Mouse (Mus musculus): ENCODE data around the gene Tubgcp6. TPM values are rescaled to one million over a fixed set of nuclear protein-coding genes. Genes with fewer than 3 reads are reported as not detected.

Gene Tubgcp6
- polyA plus RNA-seq, 1 experiment from 2014 or later: 18.5 TPM

DNA sequence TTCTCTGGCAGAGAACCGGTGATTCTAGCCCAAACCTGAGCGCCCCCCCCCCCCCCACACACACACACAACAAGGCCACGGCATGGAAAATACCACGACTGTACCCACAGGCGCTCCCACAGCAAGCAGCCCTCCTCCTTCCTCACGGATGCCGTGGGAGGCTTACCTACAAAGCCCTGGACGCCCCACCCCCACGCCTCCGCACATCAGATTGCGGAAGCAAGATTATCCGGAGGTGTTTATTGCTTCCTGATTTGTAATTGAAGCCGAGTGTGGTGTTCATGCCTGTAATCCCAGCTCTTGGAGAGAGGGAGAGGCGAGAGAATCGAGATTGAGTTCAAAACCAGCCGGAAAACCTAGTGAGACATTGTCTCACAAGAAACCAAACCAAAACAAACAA, 24.1 kb upstream of the Tubgcp6 start:
- Histone ChIP-seq H3K27ac (ENCODE audit: low read length) (peak overlapping the region; percentile 77), H3K9ac (ENCODE audit: low read depth, low read length) (peak overlapping the region; percentile 71), H3K4me2 (ENCODE audit: low read length) (peak overlapping the region; percentile 84), H3K27me3 (ENCODE audit: control insufficient read depth, insufficient read depth, low read depth, low read length) (no peaks in the 10 kb centered on the region), H3K9me3 (replicated peaks; ENCODE audit: control insufficient read depth, low read length, poor library complexity, severe bottlenecking) (no peaks in the 10 kb centered on the region), H3K4me1 (ENCODE audit: control insufficient read depth, insufficient read depth, low read length) (peaks cover 37% of the 10 kb centered on the region), H3K36me3 (ENCODE audit: control insufficient read depth, insufficient read depth, low read length) (no peaks in the 10 kb centered on the region; the same call in 1 of the 2 replicates), H3K4me3 (ENCODE audit: low read depth, low read length) (peak overlapping the region; percentile 83)
- 6% methylated on average over 14 of the region's 16 CpGs for WGBS
- peak; percentile 32; the same call in 1 of the 2 replicates for ATAC-seq

GRCm38 (mm10) chr15:89146537-89146936, 23.6 kb upstream of the Tubgcp6 start:
- WGBS: 2% methylated on average over 27 of the region's 27 CpGs
- Histone ChIP-seq H3K27me3 (ENCODE audit: control insufficient read depth, insufficient read depth, low read depth, low read length) (no peaks in the 10 kb centered on the region), H3K4me3 (ENCODE audit: low read depth, low read length) (peak overlapping the region; percentile 83), H3K9ac (ENCODE audit: low read depth, low read length) (peak overlapping the region; percentile 71), H3K36me3 (ENCODE audit: control insufficient read depth, insufficient read depth, low read length) (no peaks in the 10 kb centered on the region; the same call in 1 of the 2 replicates), H3K9me3 (replicated peaks; ENCODE audit: control insufficient read depth, low read length, poor library complexity, severe bottlenecking) (no peaks in the 10 kb centered on the region), H3K27ac (ENCODE audit: low read length) (peak overlapping the region; percentile 77), H3K4me2 (ENCODE audit: low read length) (peak overlapping the region; percentile 84), H3K4me1 (ENCODE audit: control insufficient read depth, insufficient read depth, low read length) (peaks cover 36% of the 10 kb centered on the region)
- ATAC-seq: peak; percentile 44

- Histone ChIP-seq H3K27me3 (ENCODE audit: control insufficient read depth, insufficient read depth, low read depth, low read length) (no peaks in the 10 kb centered on the region), H3K4me3 (ENCODE audit: low read depth, low read length) (peak overlapping the region; percentile 83), H3K4me2 (ENCODE audit: low read length) (peak overlapping the region; percentile 84), H3K27ac (ENCODE audit: low read length) (peak overlapping the region; percentile 77), H3K9me3 (replicated peaks; ENCODE audit: control insufficient read depth, low read length, poor library complexity, severe bottlenecking) (no peaks in the 10 kb centered on the region), H3K9ac (ENCODE audit: low read depth, low read length) (peak overlapping the region; percentile 71; the same call in 1 of the 2 replicates), H3K4me1 (ENCODE audit: control insufficient read depth, insufficient read depth, low read length) (peaks cover 39% of the 10 kb centered on the region), H3K36me3 (ENCODE audit: control insufficient read depth, insufficient read depth, low read length) (no peaks in the 10 kb centered on the region; the same call in 1 of the 2 replicates)
- ATAC-seq: peak; percentile 19; the same call in 1 of the 2 replicates
- 77% methylated on average over 24 of the region's 24 CpGs for WGBS
These were observed 23.0 kb upstream of the Tubgcp6 start for GRCm38 (mm10) chr15:89145813-89146350.

DNA sequence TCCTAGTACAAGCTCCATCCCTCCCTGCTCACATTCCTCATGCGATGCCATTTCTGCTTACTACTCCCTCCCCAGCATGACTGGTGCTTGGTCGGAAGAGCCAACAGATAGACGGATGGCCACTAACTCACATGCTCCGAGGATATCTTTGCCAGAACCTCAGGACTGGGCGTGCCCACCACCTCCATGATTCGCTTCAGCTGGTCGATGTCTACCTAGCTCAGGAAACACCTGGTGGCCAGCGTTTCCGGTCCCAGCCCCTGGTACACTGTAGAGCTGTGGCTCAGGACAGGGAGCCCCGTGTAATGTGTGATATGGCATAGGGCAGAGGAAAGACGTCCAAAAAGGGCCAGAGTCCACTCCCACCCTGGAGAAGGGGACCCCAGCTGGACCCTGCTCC, 22.1 kb upstream of the Tubgcp6 start:
- no peak for ATAC-seq

DNA sequence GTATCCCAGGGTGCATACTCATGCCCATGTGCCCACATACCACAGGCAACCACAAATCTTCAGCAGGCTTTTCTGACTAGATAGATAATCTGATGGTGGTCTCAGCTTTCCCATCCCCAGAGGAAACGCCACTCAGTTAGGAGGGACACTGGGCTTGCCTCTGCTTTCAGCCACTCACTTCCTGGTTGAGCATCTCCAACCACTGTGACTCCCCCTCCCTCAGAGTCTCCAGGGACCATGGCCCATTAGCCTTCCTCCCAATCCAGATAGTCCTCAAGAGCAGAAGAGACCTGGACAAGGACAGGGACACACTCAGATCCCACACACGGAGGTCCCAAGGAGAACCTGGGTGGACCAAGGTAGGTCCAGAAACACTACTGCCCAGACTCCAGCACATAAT, 20.2 kb upstream of the Tubgcp6 start:
- Histone ChIP-seq H3K27ac (ENCODE audit: low read length) (no peak overlapping the region), H3K27me3 (ENCODE audit: control insufficient read depth, insufficient read depth, low read depth, low read length) (peaks cover 8% of the 10 kb centered on the region), H3K9me3 (replicated peaks; ENCODE audit: control insufficient read depth, low read length, poor library complexity, severe bottlenecking) (no peaks in the 10 kb centered on the region), H3K4me1 (ENCODE audit: control insufficient read depth, insufficient read depth, low read length) (peaks cover 38% of the 10 kb centered on the region), H3K4me3 (ENCODE audit: low read depth, low read length) (no peak overlapping the region), H3K36me3 (ENCODE audit: control insufficient read depth, insufficient read depth, low read length) (no peaks in the 10 kb centered on the region; the same call in 1 of the 2 replicates), H3K4me2 (ENCODE audit: low read length) (no peak overlapping the region), H3K9ac (ENCODE audit: low read depth, low read length) (no peak overlapping the region)
- WGBS: 81% methylated on average over 2 of the region's 2 CpGs
- no peak for ATAC-seq

More for the DNA sequence above, 22.1 kb upstream of the Tubgcp6 start:
- H3K9ac ChIP-seq (ENCODE audit: low read depth, low read length): no peak overlapping the region
- H3K27me3 ChIP-seq (ENCODE audit: control insufficient read depth, insufficient read depth, low read depth, low read length): peaks cover 2% of the 10 kb centered on the region
- WGBS: 90% methylated on average over 11 of the region's 11 CpGs
- no peak overlapping the region for H3K4me3 ChIP-seq (ENCODE audit: low read depth, low read length)
- no peak overlapping the region for H3K27ac ChIP-seq (ENCODE audit: low read length)
- peaks cover 42% of the 10 kb centered on the region for H3K4me1 ChIP-seq (ENCODE audit: control insufficient read depth, insufficient read depth, low read length)
- H3K9me3 ChIP-seq (replicated peaks; ENCODE audit: control insufficient read depth, low read length, poor library complexity, severe bottlenecking): no peaks in the 10 kb centered on the region
- H3K36me3 ChIP-seq (ENCODE audit: control insufficient read depth, insufficient read depth, low read length): no peaks in the 10 kb centered on the region; the same call in 1 of the 2 replicates
- H3K4me2 ChIP-seq (ENCODE audit: low read length): no peak overlapping the region

DNA sequence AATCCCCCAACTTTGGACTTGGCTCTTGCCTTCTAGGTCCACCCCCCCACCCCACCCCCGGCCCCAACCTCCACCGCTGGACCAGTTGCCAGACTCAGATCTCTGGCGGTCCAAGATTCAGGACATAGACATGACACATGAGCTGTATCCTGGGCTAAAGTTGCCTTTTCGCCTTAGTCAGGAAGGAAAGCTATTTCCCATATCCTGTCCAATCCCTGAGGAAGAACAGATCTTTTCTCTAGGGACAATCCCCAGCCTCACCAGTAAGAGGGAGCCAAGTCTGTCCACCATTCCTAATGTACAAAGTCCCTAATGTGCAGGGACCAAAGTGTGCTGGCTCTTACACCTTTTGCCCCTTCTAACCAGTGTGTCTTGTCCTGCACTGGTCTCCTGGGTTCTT, 19.0 kb upstream of the Tubgcp6 start:
- ATAC-seq: no peak
- Histone ChIP-seq H3K4me1 (ENCODE audit: control insufficient read depth, insufficient read depth, low read length) (peaks cover 26% of the 10 kb centered on the region), H3K4me3 (ENCODE audit: low read depth, low read length) (no peak overlapping the region), H3K9ac (ENCODE audit: low read depth, low read length) (no peak overlapping the region), H3K27ac (ENCODE audit: low read length) (no peak overlapping the region), H3K9me3 (replicated peaks; ENCODE audit: control insufficient read depth, low read length, poor library complexity, severe bottlenecking) (no peaks in the 10 kb centered on the region), H3K27me3 (ENCODE audit: control insufficient read depth, insufficient read depth, low read depth, low read length) (peaks cover 8% of the 10 kb centered on the region), H3K4me2 (ENCODE audit: low read length) (no peak overlapping the region), H3K36me3 (ENCODE audit: control insufficient read depth, insufficient read depth, low read length) (no peaks in the 10 kb centered on the region; the same call in 1 of the 2 replicates)
- 69% methylated on average over 4 of the region's 4 CpGs for WGBS

DNA sequence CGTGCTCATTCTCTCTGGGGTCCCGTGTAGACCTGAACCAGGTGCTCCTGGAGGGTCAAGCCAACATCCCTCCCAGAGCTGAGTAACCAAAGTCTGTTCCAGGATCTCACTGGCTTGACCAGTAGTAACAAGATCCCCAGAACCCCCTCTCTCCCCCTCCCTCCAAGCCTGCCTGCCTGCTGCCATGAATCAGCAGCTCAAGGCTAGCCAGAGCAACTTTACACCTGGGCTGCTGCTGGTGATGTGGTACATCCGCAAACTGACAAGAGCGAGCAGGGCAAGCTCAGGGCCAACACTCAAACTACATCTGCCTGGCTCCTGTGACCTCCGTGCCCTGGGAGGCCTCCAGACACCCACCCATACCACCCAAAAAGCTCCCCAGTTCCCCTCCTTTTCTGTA, 18.5 kb upstream of the Tubgcp6 start:
- Histone ChIP-seq H3K27me3 (ENCODE audit: control insufficient read depth, insufficient read depth, low read depth, low read length) (peaks cover 8% of the 10 kb centered on the region), H3K9me3 (replicated peaks; ENCODE audit: control insufficient read depth, low read length, poor library complexity, severe bottlenecking) (no peaks in the 10 kb centered on the region), H3K4me3 (ENCODE audit: low read depth, low read length) (no peak overlapping the region), H3K4me2 (ENCODE audit: low read length) (no peak overlapping the region), H3K4me1 (ENCODE audit: control insufficient read depth, insufficient read depth, low read length) (peaks cover 23% of the 10 kb centered on the region), H3K36me3 (ENCODE audit: control insufficient read depth, insufficient read depth, low read length) (no peaks in the 10 kb centered on the region; the same call in 1 of the 2 replicates), H3K9ac (ENCODE audit: low read depth, low read length) (no peak overlapping the region), H3K27ac (ENCODE audit: low read length) (no peak overlapping the region)
- no peak for ATAC-seq
- 31% methylated on average over 5 of the region's 5 CpGs for WGBS

DNA sequence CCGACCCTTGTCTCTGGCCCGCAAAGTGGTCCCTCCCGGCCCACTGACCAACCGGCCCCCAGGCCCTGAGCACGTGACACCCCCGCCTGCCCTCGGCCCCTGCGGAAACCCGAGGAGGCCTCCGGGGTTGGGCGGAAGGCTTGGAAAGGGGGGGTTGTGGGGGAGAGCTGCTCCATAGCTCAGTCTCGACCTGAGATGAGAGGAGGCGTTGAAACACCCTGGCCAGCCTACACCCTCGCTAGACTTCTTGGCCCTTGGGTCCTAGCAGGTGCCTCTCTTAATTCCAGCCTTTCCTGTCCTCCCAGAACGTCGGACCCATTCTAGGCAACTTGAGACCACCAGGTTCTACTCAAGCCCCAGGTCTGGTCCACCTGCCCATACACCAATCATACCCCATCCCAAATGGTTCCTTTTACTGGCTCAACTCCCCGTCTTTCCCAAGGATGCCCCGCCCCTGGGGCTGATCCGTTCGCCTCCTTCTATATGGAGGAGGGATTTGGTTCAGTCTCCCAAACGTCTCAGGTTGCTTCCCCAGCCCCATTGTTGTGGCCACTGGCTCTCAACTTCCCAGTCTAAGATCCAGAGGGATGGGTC, 17.8 kb upstream of the Tubgcp6 start, which contains the start of gene Mapk12:
Gene Mapk12 (minus strand): TSS at position 45 of the 594 bp plus-strand sequence.
- Histone ChIP-seq H3K9me3 (replicated peaks; ENCODE audit: control insufficient read depth, low read length, poor library complexity, severe bottlenecking) (no peaks in the 10 kb centered on the region), H3K4me2 (ENCODE audit: low read length) (peak within 1 kb of the TSS; percentile 97), H3K9ac (ENCODE audit: low read depth, low read length) (peak within 1 kb of the TSS; percentile 69), H3K4me1 (ENCODE audit: control insufficient read depth, insufficient read depth, low read length) (peaks cover 17% of the 10 kb centered on the region), H3K4me3 (ENCODE audit: low read depth, low read length) (peak within 1 kb of the TSS; percentile 49), H3K27ac (ENCODE audit: low read length) (no peak within 1 kb of the TSS), H3K36me3 (ENCODE audit: control insufficient read depth, insufficient read depth, low read length) (no peaks in the 10 kb centered on the region; the same call in 1 of the 2 replicates), H3K27me3 (ENCODE audit: control insufficient read depth, insufficient read depth, low read depth, low read length) (peaks cover 8% of the 10 kb centered on the region)
- ATAC-seq: peak; percentile 44; the same call in 1 of the 2 replicates
- WGBS: 1% methylated on average over 21 of the region's 21 CpGs

- no peaks in the 10 kb centered on the region; the same call in 1 of the 2 replicates for H3K36me3 ChIP-seq (ENCODE audit: control insufficient read depth, insufficient read depth, low read length)
- peak overlapping the region; percentile 69 for H3K9ac ChIP-seq (ENCODE audit: low read depth, low read length)
- no peaks in the 10 kb centered on the region for H3K9me3 ChIP-seq (replicated peaks; ENCODE audit: control insufficient read depth, low read length, poor library complexity, severe bottlenecking)
- H3K4me1 ChIP-seq (ENCODE audit: control insufficient read depth, insufficient read depth, low read length): peaks cover 17% of the 10 kb centered on the region
- WGBS: under 1% methylated on average over 49 of the region's 53 CpGs
- H3K4me2 ChIP-seq (ENCODE audit: low read length): peak overlapping the region; percentile 97
- peak; percentile 33 for ATAC-seq
- H3K27ac ChIP-seq (ENCODE audit: low read length): no peak overlapping the region
- H3K4me3 ChIP-seq (ENCODE audit: low read depth, low read length): peak overlapping the region; percentile 49
- peaks cover 8% of the 10 kb centered on the region for H3K27me3 ChIP-seq (ENCODE audit: control insufficient read depth, insufficient read depth, low read depth, low read length)
These were observed 17.2 kb upstream of the Tubgcp6 start for GRCm38 (mm10) chr15:89140048-89140658.
